Mouse (Mus musculus): ENCODE results near the gene Msi2.

Msi2 gene

GRCm38 (mm10) chr11:88399431-88399830 is 318.9 kb downstream of the Msi2 start:
- DNase-seq (ENCODE audit: low spot score), result no peak

GRCm38 (mm10) chr11:88399028-88399427 is 319.3 kb downstream of the Msi2 start:
- DNase-seq (ENCODE audit: low spot score), result no peak

- no peak for DNase-seq (ENCODE audit: low spot score)
Observed at GRCm38 (mm10) chr11:88395076-88395990, 323.0 kb downstream of the Msi2 start.

- no peak for DNase-seq (ENCODE audit: low spot score)
Observed at GRCm38 (mm10) chr11:88394341-88395075, 323.8 kb downstream of the Msi2 start.

GRCm38 (mm10) chr11:88392715-88393114 is 325.6 kb downstream of the Msi2 start:
- no peak for DNase-seq (ENCODE audit: low spot score)

- no peak for DNase-seq (ENCODE audit: low spot score)
Observed at GRCm38 (mm10) chr11:88391181-88391814, 327.0 kb downstream of the Msi2 start.

- no peak for DNase-seq (ENCODE audit: low spot score)
Observed at GRCm38 (mm10) chr11:88389530-88389929, 328.8 kb downstream of the Msi2 start.

- peak; percentile 56 for DNase-seq (ENCODE audit: low spot score)
Observed at GRCm38 (mm10) chr11:88386916-88387315, 331.4 kb downstream of the Msi2 start.

- DNase-seq (ENCODE audit: low spot score), result no peak
Observed at GRCm38 (mm10) chr11:88382449-88382848, 335.9 kb downstream of the Msi2 start.

GRCm38 (mm10) chr11:88381145-88381909 is 337.0 kb downstream of the Msi2 start:
- no peak for DNase-seq (ENCODE audit: low spot score)

- no peak for DNase-seq (ENCODE audit: low spot score)
Observed at GRCm38 (mm10) chr11:88379635-88380034, 338.7 kb downstream of the Msi2 start.

GRCm38 (mm10) chr11:88378686-88379339 is 339.5 kb downstream of the Msi2 start:
- no peak for DNase-seq (ENCODE audit: low spot score)

GRCm38 (mm10) chr11:88372589-88372988 is 345.7 kb downstream of the Msi2 start:
- DNase-seq (ENCODE audit: low spot score), result no peak

- peak; percentile 23 for DNase-seq (ENCODE audit: low spot score)
Observed at GRCm38 (mm10) chr11:88369898-88370297, 348.4 kb downstream of the Msi2 start.

GRCm38 (mm10) chr11:88367501-88367900 is 350.8 kb downstream of the Msi2 start:
- no peak for DNase-seq (ENCODE audit: low spot score)

- DNase-seq (ENCODE audit: low spot score), result peak; percentile 42
Observed at GRCm38 (mm10) chr11:88365914-88366540, 352.3 kb downstream of the Msi2 start.

- no peak for DNase-seq (ENCODE audit: low spot score)
Observed at GRCm38 (mm10) chr11:88364231-88364630, 354.1 kb downstream of the Msi2 start.

GRCm38 (mm10) chr11:88363481-88363880 is 354.8 kb downstream of the Msi2 start:
- no peak for DNase-seq (ENCODE audit: low spot score)

GRCm38 (mm10) chr11:88359736-88360135 is 358.6 kb downstream of the Msi2 start:
- no peak for DNase-seq (ENCODE audit: low spot score)

GRCm38 (mm10) chr11:88357325-88357724 is 361.0 kb downstream of the Msi2 start:
- no peak for DNase-seq (ENCODE audit: low spot score)
